In the genomic region with DNA sequence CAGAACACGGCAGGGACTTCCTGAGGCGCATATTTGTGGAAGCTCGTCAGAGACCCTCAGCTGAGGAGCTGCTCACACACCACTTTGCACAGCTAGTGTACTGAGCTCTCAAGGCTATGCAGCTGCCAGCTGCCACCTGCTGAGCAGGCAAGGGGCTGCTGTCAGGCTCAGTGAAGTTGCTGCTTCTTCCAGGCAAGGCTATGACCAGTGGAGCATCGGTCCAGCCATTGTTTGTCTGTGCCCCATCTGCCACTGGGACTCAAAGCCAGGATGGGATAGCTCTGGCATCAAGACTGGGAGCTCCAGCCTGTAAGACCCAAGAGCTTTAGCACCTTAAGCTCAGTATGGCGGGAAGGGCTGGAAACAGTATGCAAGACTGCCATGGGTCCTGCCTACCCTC, we compare ENCODE assay signal across 21 mouse cellular contexts. TPM values are rescaled to one million over a fixed set of nuclear protein-coding genes. Genes with fewer than 3 reads are reported as not detected.
DNase-seq lines count a peak whose midpoint lies in the region; ATAC-seq and TF ChIP-seq lines count a peak whose summit lies in the region.
"Had no signal": no experiment of that assay in that cellular context is flagged by ENCODE, and none has a peak within 500 bp of the region (broad histone marks: within the 10 kb centered on the region; RNA-seq: fewer than 3 reads in every experiment).

No protein-coding gene starts in this region.

- H3K4me3 ChIP-seq in hindbrain, embryonic 10.5 days = no peak overlapping the region
- no peak overlapping the region for H3K4me3 ChIP-seq in hindbrain, embryonic 16.5 days (ENCODE audit: low read length)
- no peak overlapping the region for H3K4me3 ChIP-seq in midbrain, embryonic 12.5 days
- H3K4me3 ChIP-seq in midbrain, embryonic 15.5 days = no peak overlapping the region
- no peak overlapping the region for H3K4me3 ChIP-seq in hindbrain, postnatal 0 days (ENCODE audit: low read length)
- H3K4me3 ChIP-seq: heart, embryonic 12.5 days; neural tube, embryonic 12.5 days had no signal

- 0 out of 2 replicates have a peak overlapping the region, but pooled peaks have one; percentile 45 for H3K27ac ChIP-seq in hindbrain, embryonic 10.5 days
- H3K27ac ChIP-seq in hindbrain, embryonic 16.5 days (ENCODE audit: low read depth, low read length) = no peak overlapping the region; the same call in 1 of the 2 replicates
- peak overlapping the region; percentile 31; the same call in 1 of the 2 replicates for H3K27ac ChIP-seq in midbrain, embryonic 12.5 days (replicated peaks)
- H3K27ac ChIP-seq in midbrain, embryonic 15.5 days = no peak overlapping the region
- peak overlapping the region; percentile 32 for H3K27ac ChIP-seq in hindbrain, postnatal 0 days
- H3K27ac ChIP-seq: kidney, postnatal 0 days; neural tube, embryonic 12.5 days; stomach, postnatal 0 days had no signal

- H3K9ac ChIP-seq in hindbrain, embryonic 16.5 days (ENCODE audit: low read depth, low read length) = no peak overlapping the region
- no peak overlapping the region for H3K9ac ChIP-seq in midbrain, embryonic 12.5 days (replicated peaks)
- no peak overlapping the region for H3K9ac ChIP-seq in midbrain, embryonic 15.5 days
- no peak overlapping the region for H3K9ac ChIP-seq in hindbrain, postnatal 0 days (replicated peaks; ENCODE audit: low read length)
- H3K9ac ChIP-seq: heart, embryonic 12.5 days; neural tube, embryonic 12.5 days had no signal

- no peak for ATAC-seq in hindbrain, embryonic 16.5 days
- ATAC-seq in midbrain, embryonic 12.5 days (ENCODE audit: low FRiP score, low read depth) = no peak
- ATAC-seq in midbrain, embryonic 15.5 days (replicated peaks) = no peak
- peak; percentile 27 for ATAC-seq in hindbrain, postnatal 0 days
- ATAC-seq in frontal cortex, adult (ENCODE audit: low TSS enrichment) = no peak
- ATAC-seq: intestine, embryonic 16.5 days; midbrain, embryonic 16.5 days had no signal

- no peaks in the 10 kb centered on the region for H3K27me3 ChIP-seq in hindbrain, embryonic 10.5 days (ENCODE audit: insufficient read depth, poor library complexity, severe bottlenecking)
- H3K27me3 ChIP-seq in hindbrain, embryonic 16.5 days (replicated peaks; ENCODE audit: control insufficient read depth, insufficient read depth, low read length) = no peaks in the 10 kb centered on the region
- no peaks in the 10 kb centered on the region for H3K27me3 ChIP-seq in midbrain, embryonic 12.5 days
- H3K27me3 ChIP-seq in midbrain, embryonic 15.5 days (replicated peaks) = no peaks in the 10 kb centered on the region
- H3K27me3 ChIP-seq in hindbrain, postnatal 0 days (ENCODE audit: insufficient read depth, low read length) = no peaks in the 10 kb centered on the region
- H3K27me3 ChIP-seq: heart, embryonic 12.5 days; neural tube, embryonic 12.5 days had no signal

- H3K36me3 ChIP-seq in hindbrain, embryonic 10.5 days = peaks cover 100% of the 10 kb centered on the region
- H3K36me3 ChIP-seq in hindbrain, embryonic 16.5 days (ENCODE audit: control insufficient read depth, insufficient read depth, low read length) = peaks cover 40% of the 10 kb centered on the region
- H3K36me3 ChIP-seq in midbrain, embryonic 12.5 days = peaks cover 80% of the 10 kb centered on the region
- peaks cover 36% of the 10 kb centered on the region for H3K36me3 ChIP-seq in midbrain, embryonic 15.5 days (replicated peaks)
- H3K36me3 ChIP-seq in hindbrain, postnatal 0 days (ENCODE audit: insufficient read depth, low read length) = peaks cover 54% of the 10 kb centered on the region

- 0 out of 2 replicates have a peak, but pooled peaks have one; percentile 3 for TF ChIP-seq CTCF in hindbrain, postnatal 0 days (IDR thresholded peaks at IDR 0.05; ENCODE audit: low read depth)

- DNase-seq in hindbrain, embryonic 10.5 days (ENCODE audit: low spot score) = no peak
- peak; percentile 17 for DNase-seq in brain, adult 2 months (ENCODE audit: low read depth, low spot score)
- DNase-seq in hindbrain, postnatal 0 days (ENCODE audit: low spot score) = peak; percentile 34
- DNase-seq: adrenal gland, postnatal 10 days; gastrocnemius, postnatal 36 days; heart, postnatal 36 days; lung, postnatal 36 days had no signal

- no peaks in the 10 kb centered on the region for H3K9me3 ChIP-seq in hindbrain, embryonic 10.5 days
- no peaks in the 10 kb centered on the region for H3K9me3 ChIP-seq in hindbrain, embryonic 16.5 days (ENCODE audit: control insufficient read depth, low read length)
- no peaks in the 10 kb centered on the region for H3K9me3 ChIP-seq in midbrain, embryonic 12.5 days
- no peaks in the 10 kb centered on the region for H3K9me3 ChIP-seq in midbrain, embryonic 15.5 days
- H3K9me3 ChIP-seq in hindbrain, postnatal 0 days (ENCODE audit: low read length) = no peaks in the 10 kb centered on the region
- H3K9me3 ChIP-seq: heart, embryonic 12.5 days; neural tube, embryonic 12.5 days had no signal

- H3K4me1 ChIP-seq in hindbrain, embryonic 10.5 days (replicated peaks) = peaks cover 45% of the 10 kb centered on the region
- peaks cover 11% of the 10 kb centered on the region for H3K4me1 ChIP-seq in hindbrain, embryonic 16.5 days (ENCODE audit: control insufficient read depth, insufficient read depth, low read depth, low read length)
- H3K4me1 ChIP-seq in midbrain, embryonic 12.5 days = peaks cover 14% of the 10 kb centered on the region
- H3K4me1 ChIP-seq in midbrain, embryonic 15.5 days = peaks cover 20% of the 10 kb centered on the region
- H3K4me1 ChIP-seq in hindbrain, postnatal 0 days (ENCODE audit: insufficient read depth, low read length) = no peaks in the 10 kb centered on the region

- 78% methylated on average over 5 of the region's 5 CpGs for WGBS in hindbrain, embryonic 10.5 days
- WGBS in hindbrain, embryonic 16.5 days = 59% methylated on average over 5 of the region's 5 CpGs
- 81% methylated on average over 5 of the region's 5 CpGs for WGBS in midbrain, embryonic 12.5 days
- WGBS in midbrain, embryonic 15.5 days = 66% methylated on average over 5 of the region's 5 CpGs
- 51% methylated on average over 5 of the region's 5 CpGs for WGBS in hindbrain, postnatal 0 days

- H3K4me2 ChIP-seq in hindbrain, embryonic 16.5 days (ENCODE audit: low read length) = no peak overlapping the region
- H3K4me2 ChIP-seq in midbrain, embryonic 12.5 days (replicated peaks) = no peak overlapping the region
- no peak overlapping the region for H3K4me2 ChIP-seq in midbrain, embryonic 15.5 days
- H3K4me2 ChIP-seq in hindbrain, postnatal 0 days (ENCODE audit: low read depth, low read length) = no peak overlapping the region
- H3K4me2 ChIP-seq: heart, embryonic 12.5 days; neural tube, embryonic 12.5 days had no signal

RNA-seq across cellular contexts. Expression of a gene that starts 6.6 kb away (rescaled TPM):
- 0.67 TPM in 1 of 2 replicates, not detected in the other for polyA plus RNA-seq in hindbrain, embryonic 10.5 days (2016; fragmentation: Nextera tagmentation; extraction: Ambion mirVana)
- polyA plus RNA-seq in hindbrain, embryonic 16.5 days (2015; fragmentation: Nextera tagmentation; extraction: Ambion mirVana) = not detected in 2 replicates
- polyA plus RNA-seq in midbrain, embryonic 12.5 days (2016; fragmentation: Nextera tagmentation; extraction: Ambion mirVana) = 0.78 TPM in 1 of 2 replicates, not detected in the other
- polyA plus RNA-seq in midbrain, embryonic 15.5 days (2015; fragmentation: Nextera tagmentation; extraction: Ambion mirVana) = 0.72 TPM in 1 of 2 replicates, not detected in the other
- total RNA-seq in hindbrain, postnatal 0 days (2014; rRNA removed) = not detected in 2 replicates
- not detected in 2 replicates for polyA plus RNA-seq in hindbrain, postnatal 0 days (2015; fragmentation: Nextera tagmentation; extraction: Ambion mirVana)
- total RNA-seq: adrenal gland, postnatal 10 days; gastrocnemius, postnatal 36 days; heart, postnatal 36 days; layer of hippocampus, postnatal 10 days; left cerebral cortex, postnatal 14 days had no signal
- polyA plus RNA-seq: embryonic facial prominence, embryonic 14.5 days; heart, embryonic 12.5 days; intestine, embryonic 16.5 days; kidney, postnatal 0 days; liver, embryonic 16.5 days; midbrain, embryonic 16.5 days; neural tube, embryonic 12.5 days; stomach, postnatal 0 days had no signal

RNA-seq across cellular contexts. Expression of a gene that starts 6.6 kb away (rescaled TPM):
- 366 and 418 TPM in 2 replicates for polyA plus RNA-seq in hindbrain, embryonic 10.5 days (2016; fragmentation: Nextera tagmentation; extraction: Ambion mirVana)
- polyA plus RNA-seq in hindbrain, embryonic 16.5 days (2015; fragmentation: Nextera tagmentation; extraction: Ambion mirVana) = 142 and 161 TPM in 2 replicates
- polyA plus RNA-seq in midbrain, embryonic 12.5 days (2016; fragmentation: Nextera tagmentation; extraction: Ambion mirVana) = 278 and 309 TPM in 2 replicates
- 167 and 179 TPM in 2 replicates for polyA plus RNA-seq in midbrain, embryonic 15.5 days (2015; fragmentation: Nextera tagmentation; extraction: Ambion mirVana)
- total RNA-seq in hindbrain, postnatal 0 days (2014; rRNA removed) = 72.2 and 80.6 TPM in 2 replicates
- 120 and 124 TPM in 2 replicates for polyA plus RNA-seq in hindbrain, postnatal 0 days (2015; fragmentation: Nextera tagmentation; extraction: Ambion mirVana)

RNA-seq across cellular contexts. Expression of a gene that starts 47.9 kb away (rescaled TPM):
- 37.8 and 46.0 TPM in 2 replicates for polyA plus RNA-seq in hindbrain, embryonic 10.5 days (2016; fragmentation: Nextera tagmentation; extraction: Ambion mirVana)
- 28.6 and 30.1 TPM in 2 replicates for polyA plus RNA-seq in hindbrain, embryonic 16.5 days (2015; fragmentation: Nextera tagmentation; extraction: Ambion mirVana)
- polyA plus RNA-seq in midbrain, embryonic 12.5 days (2016; fragmentation: Nextera tagmentation; extraction: Ambion mirVana) = 33.6 and 40.9 TPM in 2 replicates
- 28.1 and 29.1 TPM in 2 replicates for polyA plus RNA-seq in midbrain, embryonic 15.5 days (2015; fragmentation: Nextera tagmentation; extraction: Ambion mirVana)
- total RNA-seq in hindbrain, postnatal 0 days (2014; rRNA removed) = 34.1 and 39.2 TPM in 2 replicates
- polyA plus RNA-seq in hindbrain, postnatal 0 days (2015; fragmentation: Nextera tagmentation; extraction: Ambion mirVana) = 23.6 and 25.0 TPM in 2 replicates

Comparison
In these comparisons a context has a peak if more than half of its experiments do, and no peak if none do; other contexts are left out.
1. H3K27ac ChIP-seq: peak in hindbrain, embryonic 10.5 days (single experiment), midbrain, embryonic 12.5 days (single experiment) and hindbrain, postnatal 0 days (single experiment); none in hindbrain, embryonic 16.5 days (single experiment) and midbrain, embryonic 15.5 days (single experiment).